Mouse (Mus musculus) brain, embryonic 14.5 days (tissue): ENCODE data around the gene Emsy. TPM values are rescaled to one million over a fixed set of nuclear protein-coding genes. Genes with fewer than 3 reads are reported as not detected.
A peak's percentile ranks its signal among the peaks of the same experiment; 100 is the strongest.

Source experiments
- DNase-seq: peaks from one replicate; pipeline ENCODE4 v3.0.0-alpha.2; 2011; ENCODE audit warnings: low read depth
- CTCF ChIP-seq: fragments of 200-500 bp; IDR thresholded peaks from 2 replicates; pipeline ENCODE4 v1.5.1; 2012; ENCODE audit warnings: inconsistent platforms, mild to moderate bottlenecking, moderate library complexity, borderline replicate concordance; ENCODE audit not compliant: insufficient read depth, insufficient read length; ENCODE audit errors: extremely low read depth
- POLR2A ChIP-seq: fragments of 200-500 bp; IDR thresholded peaks from 2 replicates; pipeline ENCODE4 v1.6.1; 2012; ENCODE audit warnings: mild to moderate bottlenecking, inconsistent platforms, borderline replicate concordance; ENCODE audit not compliant: poor library complexity, insufficient read depth, insufficient read length, severe bottlenecking; ENCODE audit errors: extremely low read depth
- polyA plus RNA-seq: library from polyadenylated mRNA; depleted of rRNA; stranded (reverse); fragments of >200 nt; gene quantifications from 2 replicates; pipeline ENCODE4 v1.2.3, GENCODE M21; 2012

Emsy gene
- polyA plus RNA-seq, 1 experiment, result 66.7 TPM

- DNase-seq, result no peak
- TF ChIP-seq CTCF (no peak), POLR2A (no peak)
Measured at GRCm38 (mm10) chr7:98667956-98668746, 11.6 kb upstream of the Emsy start.

DNA sequence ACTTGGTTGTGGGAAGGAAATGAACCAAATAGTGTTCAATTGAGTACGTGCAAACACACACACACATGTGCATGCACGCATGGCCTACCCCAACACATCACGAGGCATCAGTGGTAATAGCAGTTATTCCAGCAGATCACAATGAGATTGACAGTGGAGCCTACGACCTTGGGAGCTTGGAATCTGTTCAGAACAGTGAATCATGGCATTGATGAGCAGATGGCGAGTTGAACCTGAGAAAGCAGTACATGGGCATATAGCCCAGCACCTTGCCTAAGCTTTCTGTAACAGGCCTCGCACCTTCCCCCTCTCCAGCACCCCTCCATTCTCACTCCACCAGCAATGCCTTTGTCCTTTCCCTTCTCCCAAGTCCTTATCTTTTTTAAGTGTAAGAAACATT lies 9.1 kb upstream of the Emsy start:
- DNase-seq, result no peak
- no peak for TF ChIP-seq CTCF
- no peak for TF ChIP-seq POLR2A

GRCm38 (mm10) chr7:98665166-98665565 lies 8.6 kb upstream of the Emsy start:
- TF ChIP-seq POLR2A (no peak), CTCF (no peak)
- DNase-seq, result peak; percentile 12

- TF ChIP-seq POLR2A, result peak; percentile 40; the same call in 1 of the 2 replicates
- TF ChIP-seq CTCF, result 0 out of 2 replicates have a peak, but pooled peaks have one; percentile 3
Measured at GRCm38 (mm10) chr7:98655681-98656530, 677 bp downstream of the Emsy start.

DNA sequence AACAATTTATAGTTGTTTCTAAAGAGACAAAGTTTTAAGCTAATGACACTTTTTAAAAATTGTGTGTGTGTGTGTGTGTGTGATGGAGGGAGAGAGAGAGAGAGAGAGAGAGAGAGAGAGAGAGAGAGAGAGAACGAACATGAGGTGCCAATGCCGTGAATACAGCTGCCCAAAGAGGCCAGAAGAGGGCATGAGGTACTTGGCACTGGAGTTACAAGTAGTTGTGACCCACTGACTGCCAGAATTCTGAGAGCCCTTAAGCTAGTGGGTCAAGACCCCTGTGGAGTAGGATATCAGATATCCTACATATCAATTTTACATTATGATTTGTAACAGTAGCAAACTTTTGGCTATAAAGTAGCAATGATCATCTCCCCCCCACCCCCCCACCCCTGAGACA lies 4.9 kb downstream of the Emsy start:
- TF ChIP-seq CTCF, result no peak
- TF ChIP-seq POLR2A, result no peak

More at GRCm38 (mm10) chr7:98655681-98656530, 677 bp downstream of the Emsy start:
- DNase-seq, result peak; percentile 93

DNA sequence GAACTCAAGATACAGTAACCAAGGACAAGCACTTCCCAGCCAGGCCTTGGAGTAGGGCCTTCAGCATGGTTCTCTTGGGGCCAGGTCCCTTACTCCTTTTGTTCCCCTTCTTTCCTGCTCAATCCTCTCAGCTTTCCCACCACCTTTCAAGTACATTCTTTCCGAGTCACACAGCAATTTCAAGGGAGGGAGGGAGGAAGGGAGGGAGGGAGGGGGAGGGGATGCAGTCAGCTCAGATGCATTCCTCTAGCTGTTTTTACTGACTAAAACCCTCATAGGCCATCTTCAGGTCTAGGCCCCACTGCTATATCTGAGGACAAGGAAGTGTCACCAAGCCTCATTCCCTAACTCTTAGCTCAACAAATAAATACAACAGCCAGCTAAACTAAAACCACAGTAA lies 12.3 kb downstream of the Emsy start:
- TF ChIP-seq CTCF (no peak), POLR2A (no peak)
- DNase-seq, result no peak

More for the DNA sequence above, 4.9 kb downstream of the Emsy start:
- no peak for DNase-seq

- TF ChIP-seq POLR2A, result no peak
- TF ChIP-seq CTCF, result no peak
Measured at GRCm38 (mm10) chr7:98636607-98637006, 20.0 kb downstream of the Emsy start.

DNA sequence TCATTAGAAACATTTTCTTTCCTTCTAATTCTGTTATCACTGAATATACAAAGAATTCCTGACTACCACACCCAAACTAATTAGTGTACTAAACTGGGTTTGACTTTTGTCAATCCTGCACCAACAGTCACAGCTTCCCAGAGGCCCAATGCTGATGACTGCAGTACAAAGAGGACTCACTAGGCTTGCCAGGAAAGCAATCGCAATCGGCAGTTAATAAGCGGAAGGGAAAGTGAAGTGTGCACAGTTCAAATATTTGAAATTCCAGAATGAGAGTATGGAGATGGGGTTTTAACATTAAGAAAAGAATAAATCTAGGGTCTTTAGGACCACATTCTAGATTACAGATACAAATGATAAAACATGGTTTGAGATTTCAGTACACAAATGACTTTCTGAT lies 23.6 kb downstream of the Emsy start:
- DNase-seq, result no peak
- no peak for TF ChIP-seq POLR2A
- no peak for TF ChIP-seq CTCF

More at GRCm38 (mm10) chr7:98636607-98637006, 20.0 kb downstream of the Emsy start:
- DNase-seq, result no peak

DNA sequence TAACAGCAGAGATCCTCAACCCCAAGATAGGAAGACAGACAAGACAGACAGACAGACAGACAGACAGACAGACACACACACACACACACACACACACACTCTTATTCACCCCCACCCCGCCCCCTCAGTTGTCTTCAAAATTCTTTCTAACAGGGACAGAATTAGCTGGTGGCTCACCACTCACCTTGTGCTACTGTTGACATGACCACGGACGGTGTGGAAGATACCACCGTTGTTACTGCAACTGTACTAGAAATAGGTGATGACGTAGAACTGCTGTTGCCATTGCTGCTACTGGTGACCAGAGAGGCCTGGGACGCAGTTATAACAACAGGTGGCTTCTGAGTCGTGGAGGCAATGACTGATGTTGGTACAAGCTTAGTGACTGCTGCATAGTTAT lies 26.6 kb downstream of the Emsy start:
- no peak for DNase-seq
- TF ChIP-seq POLR2A, result no peak
- no peak for TF ChIP-seq CTCF

- TF ChIP-seq POLR2A (no peak), CTCF (no peak)
- DNase-seq, result no peak
Measured at GRCm38 (mm10) chr7:98617739-98618138, 38.8 kb downstream of the Emsy start.

- TF ChIP-seq POLR2A, result no peak
- TF ChIP-seq CTCF, result no peak
- peak; percentile 59 for DNase-seq
Measured at GRCm38 (mm10) chr7:98612936-98613335, 43.6 kb downstream of the Emsy start.

GRCm38 (mm10) chr7:98608520-98608919 lies 48.1 kb downstream of the Emsy start:
- no peak for TF ChIP-seq POLR2A
- no peak for TF ChIP-seq CTCF
- DNase-seq, result peak; percentile 12
